Mouse (Mus musculus) CD4-positive naive resting alpha-beta T cell, adult 76 days (primary cell): ENCODE data around the gene Lcn9. TPM values are rescaled to one million over a fixed set of nuclear protein-coding genes. Genes with fewer than 3 reads are reported as not detected.

ENCODE experiments used
- total RNA-seq: library from RNA; stranded (reverse); gene quantifications from one replicate; pipeline ENCODE4 v1.2.4, GENCODE M21; 2023

Gene Lcn9
- total RNA-seq, result not detected

DNA sequence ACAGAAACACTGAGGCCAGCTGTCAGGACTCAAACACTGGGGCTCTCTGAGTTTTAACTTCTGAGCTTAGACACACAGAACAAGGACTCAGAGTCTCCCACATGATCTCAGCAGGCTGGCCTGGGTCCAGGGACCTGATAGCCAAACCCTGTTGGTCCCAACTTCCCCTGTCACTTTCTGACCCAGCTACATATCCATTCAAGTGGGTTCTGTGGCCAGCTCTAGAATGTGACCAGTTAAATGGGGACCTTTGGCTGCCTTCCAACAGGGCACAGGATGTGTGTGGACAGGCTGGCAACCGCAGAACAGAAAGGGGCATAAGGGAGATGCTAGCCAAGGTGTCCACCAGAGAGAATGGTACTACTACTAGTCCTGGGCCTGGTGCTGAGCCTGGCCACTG is at the start of gene Lcn9:
Gene Lcn9, plus strand, starts transcription at position 348 of the 400 bp plus-strand sequence.

DNA sequence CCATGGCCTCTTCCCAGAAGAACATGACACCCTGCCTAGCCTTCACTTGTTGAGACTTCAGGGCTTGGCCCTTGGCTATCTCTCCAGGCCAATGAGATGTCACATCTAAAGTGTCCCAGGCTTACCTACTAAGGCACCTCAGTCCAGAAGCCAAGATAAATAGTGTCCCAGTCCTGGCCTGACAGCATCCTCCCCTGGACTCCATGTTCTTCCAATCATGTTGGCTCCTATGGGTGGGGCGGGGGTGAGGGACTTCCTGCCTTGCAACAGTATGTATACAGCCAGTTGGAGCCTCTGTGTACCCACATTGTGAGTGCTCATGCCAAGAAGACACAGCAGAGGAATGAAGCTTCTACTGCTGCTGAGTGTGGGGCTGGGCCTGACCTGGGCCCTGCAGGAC is 46.2 kb upstream of the Lcn9 start, which contains the start of gene Lcn11:
Gene Lcn11, plus strand, starts transcription at position 301 of the 400 bp plus-strand sequence.

DNA sequence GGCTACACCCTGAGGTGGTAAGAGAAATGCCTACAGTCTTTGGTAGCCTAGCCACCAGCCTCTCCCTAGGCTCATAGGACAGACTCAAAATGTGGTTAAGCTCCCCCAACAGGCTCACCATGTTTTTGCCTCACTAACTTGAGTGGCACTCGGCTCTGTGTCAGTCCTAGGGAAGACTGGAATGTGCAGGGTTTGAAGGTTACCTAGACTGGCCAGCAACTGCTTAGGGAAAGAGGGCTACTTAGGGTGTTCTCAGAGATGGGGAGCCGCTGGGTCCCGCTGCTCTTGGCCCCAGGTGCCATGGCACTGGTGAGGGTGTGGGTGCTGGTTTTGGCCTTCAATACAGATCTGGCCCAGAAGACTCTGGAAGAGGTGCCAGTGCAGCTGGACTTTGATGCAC is 41.0 kb upstream of the Lcn9 start, which contains the start of gene Gm13539:
Gene Gm13539, plus strand, starts transcription at position 301 of the 400 bp plus-strand sequence.

DNA sequence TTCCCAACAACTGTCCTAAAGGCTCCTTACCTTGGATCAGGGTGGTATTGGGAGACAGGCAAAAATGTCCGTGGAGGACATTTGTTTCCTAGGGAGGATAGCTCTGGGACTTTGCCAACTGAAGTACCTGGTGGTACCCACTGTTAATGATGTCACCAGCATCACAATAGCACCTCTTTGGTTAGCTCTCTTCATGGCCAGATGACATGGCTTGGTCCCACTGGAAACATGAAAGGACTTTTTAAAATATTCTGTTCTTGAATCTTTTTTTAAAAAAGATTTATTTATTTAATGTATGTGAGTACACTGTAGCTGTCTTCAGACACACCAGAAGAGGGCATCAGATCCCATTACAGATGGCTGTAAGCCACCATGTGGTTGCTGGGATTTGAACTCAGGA is 7.2 kb upstream of the Lcn9 start, which contains the start of gene Glt6d1:
Gene Glt6d1, minus strand, starts transcription at position 101 of the 400 bp plus-strand sequence.

DNA sequence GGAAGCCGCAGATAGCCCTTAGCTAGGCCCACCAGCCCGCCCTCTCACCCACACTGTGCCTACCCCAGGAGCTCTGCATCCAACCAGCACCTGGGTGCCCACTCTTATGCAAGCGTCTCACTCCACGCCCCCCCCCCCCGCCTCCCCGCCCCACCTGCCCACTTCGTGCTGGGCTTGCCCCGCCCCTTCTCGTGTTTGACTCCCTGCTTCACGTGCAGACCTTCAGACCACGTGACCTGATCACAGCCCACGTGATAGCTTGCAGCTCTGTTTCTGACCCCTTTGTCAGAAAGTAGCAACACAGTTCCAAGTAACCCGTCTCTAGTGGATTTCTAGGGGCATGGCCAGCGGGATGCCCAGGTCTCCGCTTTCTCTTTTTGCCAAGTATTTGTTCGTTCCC is 24.3 kb downstream of the Lcn9 start, which contains the start of gene Sohlh1:
Gene Sohlh1, minus strand, starts transcription at position 23 of the 400 bp plus-strand sequence.

DNA sequence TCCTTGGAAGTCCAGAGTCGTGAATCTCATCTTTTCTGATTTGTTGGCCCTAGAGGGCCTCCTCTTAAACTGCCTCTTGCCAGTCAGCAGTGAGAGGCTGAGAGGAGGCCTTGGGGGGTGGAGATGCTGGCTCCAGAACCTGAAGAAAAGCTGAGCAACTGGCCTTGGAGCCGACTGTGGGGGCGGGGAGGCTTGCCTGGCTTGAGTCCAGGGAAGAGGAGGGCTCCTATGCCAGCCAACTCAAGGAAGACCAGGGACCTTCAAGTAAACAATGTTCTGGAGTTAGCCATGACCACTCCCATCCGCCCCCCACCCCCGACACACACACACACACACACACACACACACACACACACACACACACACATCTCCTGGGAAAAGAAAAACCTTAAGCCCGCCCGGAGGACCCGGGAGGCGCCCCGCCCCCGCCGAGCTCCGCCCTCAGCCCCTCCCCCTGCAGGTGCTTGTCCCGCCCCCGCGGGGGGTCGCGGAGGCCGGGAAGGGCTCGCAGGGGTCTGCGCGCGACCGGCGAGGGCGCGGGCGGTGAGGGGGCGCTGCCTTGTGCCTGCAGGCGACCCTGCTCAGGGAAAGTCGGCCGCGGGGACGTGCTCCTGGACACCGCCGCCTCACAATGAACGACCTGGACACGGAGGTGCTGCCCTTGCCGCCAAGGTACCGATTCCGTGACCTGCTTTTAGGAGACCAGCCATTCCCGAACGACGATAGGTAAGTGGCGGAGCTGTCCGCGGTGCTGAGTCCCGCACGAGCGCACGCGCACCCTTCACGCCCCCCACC is 40.6 kb downstream of the Lcn9 start, which contains the start of gene Kcnt1:
Gene Kcnt1, plus strand, starts transcription at position 398 of the 795 bp plus-strand sequence.

Other genes with a start within 250 kb of the Lcn9 start
- 2.7 TPM for gene Mamdc4, start 248.3 kb upstream of the Lcn9 start, total RNA-seq
- 25.7 TPM for gene Phpt1, start 247.9 kb upstream of the Lcn9 start, total RNA-seq
- 0.38 TPM for gene Ajm1, start 241.4 kb upstream of the Lcn9 start, total RNA-seq
- 100 TPM for gene Rabl6, start 214.6 kb upstream of the Lcn9 start, total RNA-seq
- not detected for gene Ccdc183, start 205.5 kb upstream of the Lcn9 start, total RNA-seq
- gene Tmem141, start 201.1 kb upstream of the Lcn9 start, total RNA-seq, result 0.79 TPM
- gene Fcna, start 195.1 kb upstream of the Lcn9 start, total RNA-seq, result 7.5 TPM
- gene Lcn8, start 170.0 kb upstream of the Lcn9 start, total RNA-seq, result not detected
- gene Lcn5, start 165.2 kb upstream of the Lcn9 start, total RNA-seq, result not detected
- gene Lcn6, start 146.4 kb upstream of the Lcn9 start, total RNA-seq, result not detected
- not detected for gene Lcn10, start 140.4 kb upstream of the Lcn9 start, total RNA-seq
- gene Obp2a, start 123.1 kb upstream of the Lcn9 start, total RNA-seq, result not detected
- 15.2 TPM for gene Bmyc, start 116.4 kb upstream of the Lcn9 start, total RNA-seq
- not detected for gene Obp2b, start 86.1 kb upstream of the Lcn9 start, total RNA-seq
- not detected for gene Lcn3, start 57.6 kb upstream of the Lcn9 start, total RNA-seq
- not detected for gene Lcn11, start 46.1 kb upstream of the Lcn9 start, total RNA-seq
- not detected for gene Gm13539, start 40.9 kb upstream of the Lcn9 start, total RNA-seq
- not detected for gene Glt6d1, start 7.3 kb upstream of the Lcn9 start, total RNA-seq
- not detected for gene Sohlh1, start 24.1 kb downstream of the Lcn9 start, total RNA-seq
- gene Kcnt1, start 40.6 kb downstream of the Lcn9 start, total RNA-seq, result not detected
- 47.2 TPM for gene Camsap1, start 160.1 kb downstream of the Lcn9 start, total RNA-seq
- gene Ubac1, start 198.6 kb downstream of the Lcn9 start, total RNA-seq, result 43.5 TPM